Mouse (Mus musculus): Measurements from ENCODE around the gene Svs5.

Gene Svs5

GRCm38 (mm10) chr2:164381726-164382125 is 49.2 kb downstream of the Svs5 start:
- no peak for DNase-seq

DNA sequence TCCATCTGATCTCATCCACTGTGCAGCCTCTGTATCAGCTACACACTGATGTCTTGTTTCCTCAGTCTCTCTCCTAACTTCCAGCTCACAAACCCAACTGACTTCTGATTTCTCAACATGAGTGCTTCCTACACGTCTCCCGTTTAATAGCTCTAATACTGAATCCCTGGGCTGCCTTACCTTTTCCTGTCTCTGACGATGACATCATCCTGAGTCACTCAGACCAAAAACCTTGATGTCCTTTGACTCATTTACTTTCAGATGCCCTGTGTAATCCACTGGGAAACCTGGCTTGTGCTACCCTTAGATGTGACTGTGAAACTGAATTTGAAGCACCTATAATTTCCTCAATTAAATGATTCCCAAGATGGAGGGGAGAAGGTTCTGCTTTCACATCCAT is 50.4 kb downstream of the Svs5 start:
- no peak for DNase-seq
